ENCODE assay signal across 8 mouse cellular contexts in the genomic region with DNA sequence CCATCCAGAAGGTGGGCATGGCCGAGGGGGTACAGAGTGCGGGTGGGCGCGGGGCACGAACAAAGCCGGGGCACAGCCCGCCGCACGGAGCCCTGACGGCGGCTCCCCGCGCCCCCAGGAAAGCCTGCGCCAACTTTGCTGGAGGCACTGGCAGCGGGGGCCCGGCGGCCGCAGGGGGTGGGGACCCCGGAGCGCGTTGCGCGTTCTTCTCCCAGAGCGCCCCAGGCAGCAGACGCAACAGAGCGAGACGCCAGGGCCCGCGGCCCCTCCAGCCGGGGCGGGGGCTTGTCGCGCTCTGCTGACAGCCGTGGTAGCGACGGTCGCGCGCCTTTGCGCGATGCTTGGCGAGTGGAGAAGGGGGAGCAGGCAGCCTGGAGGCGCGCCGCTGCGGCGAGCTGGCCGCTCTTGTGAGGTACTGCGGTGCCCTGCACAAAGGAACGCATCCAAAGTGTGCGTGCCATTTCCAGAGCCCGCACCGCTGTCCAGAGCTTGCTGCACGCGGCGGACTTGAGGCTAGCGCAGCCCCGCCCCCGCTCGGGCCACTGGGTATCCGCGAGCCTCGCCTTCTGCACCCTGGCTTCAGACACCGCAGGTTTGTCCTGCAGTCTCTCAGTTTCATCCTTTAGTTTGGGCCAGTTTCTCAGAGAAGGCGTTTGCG. TPM values are rescaled to one million over a fixed set of nuclear protein-coding genes. Genes with fewer than 3 reads are reported as not detected.
DNase-seq lines count a peak whose midpoint lies in the region; ATAC-seq lines count a peak whose summit lies in the region.

No protein-coding gene starts in this region.

- DNase-seq in heart, adult 8-10 months (ENCODE audit: low spot score): no peak
- peak; percentile 52 for DNase-seq in cerebellum, adult 8-10 months
- peak; percentile 80 for DNase-seq in frontal cortex, postnatal 10 days (ENCODE audit: low spot score in 2 of 2)
- peak; percentile 80 for DNase-seq in limb, embryonic 10.5 days (ENCODE audit: low spot score)
- peak; percentile 96 for DNase-seq in midbrain, embryonic 11.5 days (ENCODE audit: low spot score, missing footprints)
- peak; percentile 44 to 54 for DNase-seq in spleen, adult 18-20 months

- peak overlapping the region; percentile 96 for H3K4me2 ChIP-seq in heart, embryonic 11.5 days
- H3K4me2 ChIP-seq in midbrain, embryonic 11.5 days: peak overlapping the region; percentile 81

- ATAC-seq in heart, embryonic 11.5 days (replicated peaks; ENCODE audit: insufficient number of reproducible peaks, low FRiP score, low TSS enrichment): peak; percentile 27; the same call in 1 of the 2 replicates
- ATAC-seq in inflammation-experienced regulatory T-cells, adult 6 months: peak; percentile 14
- peak; percentile 60 for ATAC-seq in midbrain, embryonic 11.5 days (ENCODE audit: low FRiP score)

- H3K9me3 ChIP-seq in heart, embryonic 11.5 days (replicated peaks; ENCODE audit: control insufficient read depth, low read length): no peaks in the 10 kb centered on the region
- H3K9me3 ChIP-seq in limb, embryonic 10.5 days (replicated peaks): no peaks in the 10 kb centered on the region
- no peaks in the 10 kb centered on the region for H3K9me3 ChIP-seq in midbrain, embryonic 11.5 days (ENCODE audit: control insufficient read depth, low read length)

- peak overlapping the region; percentile 74 for H3K27ac ChIP-seq in heart, embryonic 11.5 days (ENCODE audit: low read depth, low read length)
- H3K27ac ChIP-seq in limb, embryonic 10.5 days: peak overlapping the region; percentile 97
- peak overlapping the region; percentile 90 for H3K27ac ChIP-seq in midbrain, embryonic 11.5 days (ENCODE audit: low read depth, low read length)

- H3K27me3 ChIP-seq in heart, embryonic 11.5 days (ENCODE audit: control insufficient read depth, insufficient read depth, low read length): no peaks in the 10 kb centered on the region
- no peaks in the 10 kb centered on the region for H3K27me3 ChIP-seq in limb, embryonic 10.5 days (ENCODE audit: low read depth, poor library complexity, severe bottlenecking)
- no peaks in the 10 kb centered on the region for H3K27me3 ChIP-seq in midbrain, embryonic 11.5 days (ENCODE audit: control insufficient read depth, insufficient read depth, low read length)

- H3K4me1 ChIP-seq in heart, embryonic 11.5 days (ENCODE audit: control insufficient read depth, insufficient read depth, low read length): peaks cover 15% of the 10 kb centered on the region
- peaks cover 38% of the 10 kb centered on the region for H3K4me1 ChIP-seq in limb, embryonic 10.5 days
- H3K4me1 ChIP-seq in midbrain, embryonic 11.5 days (ENCODE audit: control insufficient read depth, insufficient read depth, low read length): peaks cover 20% of the 10 kb centered on the region

- WGBS in heart, embryonic 11.5 days (ENCODE audit: insufficient replicate concordance): under 1% methylated on average over 66 of the region's 66 CpGs
- WGBS in limb, embryonic 10.5 days: under 1% methylated on average over 64 of the region's 66 CpGs
- under 1% methylated on average over 50 of the region's 66 CpGs for WGBS in midbrain, embryonic 11.5 days

- peak overlapping the region; percentile 95 for H3K9ac ChIP-seq in heart, embryonic 11.5 days (ENCODE audit: low read depth, low read length)
- peak overlapping the region; percentile 80 for H3K9ac ChIP-seq in midbrain, embryonic 11.5 days (ENCODE audit: low read length)

- H3K4me3 ChIP-seq in heart, embryonic 11.5 days (ENCODE audit: low read depth, low read length): peak overlapping the region; percentile 72
- peak overlapping the region; percentile 73 for H3K4me3 ChIP-seq in limb, embryonic 10.5 days
- peak overlapping the region; percentile 98 for H3K4me3 ChIP-seq in midbrain, embryonic 11.5 days (ENCODE audit: low read depth, low read length)

- peaks cover 11% of the 10 kb centered on the region for H3K36me3 ChIP-seq in heart, embryonic 11.5 days (ENCODE audit: control insufficient read depth, insufficient read depth, low read length)
- H3K36me3 ChIP-seq in limb, embryonic 10.5 days: peaks cover 46% of the 10 kb centered on the region
- H3K36me3 ChIP-seq in midbrain, embryonic 11.5 days (ENCODE audit: control insufficient read depth, insufficient read depth, low read length): peaks cover 8% of the 10 kb centered on the region

RNA-seq across cellular contexts. Expression of a gene that starts 0.7 kb away (rescaled TPM):
- polyA plus RNA-seq in heart, embryonic 11.5 days (2014; fragmentation: Nextera tagmentation; extraction: Ambion mirVana): 2.3 and 4.8 TPM in 2 replicates
- total RNA-seq in heart, adult 8-10 months (2022): 1 to 10 TPM; 1.6 to 3.1 (median 2.4) TPM
- polyA plus RNA-seq in inflammation-experienced regulatory T-cells, adult 6 months (2017; shearing (Covaris generic)): 1 to 10 TPM; 1.4 to 2.4 (median 2.3) TPM
- polyA plus RNA-seq in limb, embryonic 10.5 days (2016; fragmentation: Nextera tagmentation; extraction: Ambion mirVana): 5.8 and 7.4 TPM in 2 replicates
- 14.6 and 17.8 TPM in 2 replicates for polyA plus RNA-seq in midbrain, embryonic 11.5 days (2014; fragmentation: Nextera tagmentation; extraction: Ambion mirVana)

RNA-seq across cellular contexts. Expression of a gene that starts 0.8 kb away (rescaled TPM):
- 495 and 521 TPM in 2 replicates for polyA plus RNA-seq in heart, embryonic 11.5 days (2014; fragmentation: Nextera tagmentation; extraction: Ambion mirVana)
- total RNA-seq in heart, adult 8-10 months (2022): 100 to 1,000 TPM; 140 to 162 (median 155) TPM
- polyA plus RNA-seq in inflammation-experienced regulatory T-cells, adult 6 months (2017; shearing (Covaris generic)): 100 to 1,000 TPM; 448 to 507 (median 458) TPM
- polyA plus RNA-seq in limb, embryonic 10.5 days (2016; fragmentation: Nextera tagmentation; extraction: Ambion mirVana): 868 and 947 TPM in 2 replicates
- polyA plus RNA-seq in midbrain, embryonic 11.5 days (2014; fragmentation: Nextera tagmentation; extraction: Ambion mirVana): 697 and 701 TPM in 2 replicates

RNA-seq across cellular contexts. Expression of a gene that starts 18.2 kb away (rescaled TPM):
- 3.9 and 4.3 TPM in 2 replicates for polyA plus RNA-seq in heart, embryonic 11.5 days (2014; fragmentation: Nextera tagmentation; extraction: Ambion mirVana)
- 10 to 100 TPM; 63.9 to 69.4 (median 67.0) TPM for total RNA-seq in heart, adult 8-10 months (2022)
- 1 to 10 TPM; 2.4 to 3.9 (median 2.5) TPM for polyA plus RNA-seq in inflammation-experienced regulatory T-cells, adult 6 months (2017; shearing (Covaris generic))
- 8.1 and 9.1 TPM in 2 replicates for polyA plus RNA-seq in limb, embryonic 10.5 days (2016; fragmentation: Nextera tagmentation; extraction: Ambion mirVana)
- 11.1 and 14.5 TPM in 2 replicates for polyA plus RNA-seq in midbrain, embryonic 11.5 days (2014; fragmentation: Nextera tagmentation; extraction: Ambion mirVana)

RNA-seq across cellular contexts. Expression of a gene that starts 27.4 kb away (rescaled TPM):
- polyA plus RNA-seq in heart, embryonic 11.5 days (2014; fragmentation: Nextera tagmentation; extraction: Ambion mirVana): 24.6 and 27.3 TPM in 2 replicates
- total RNA-seq in heart, adult 8-10 months (2022): 10 to 100 TPM; 29.1 to 34.0 (median 30.1) TPM
- 10 to 100 TPM; 28.5 to 51.3 (median 40.1) TPM for polyA plus RNA-seq in inflammation-experienced regulatory T-cells, adult 6 months (2017; shearing (Covaris generic))
- polyA plus RNA-seq in limb, embryonic 10.5 days (2016; fragmentation: Nextera tagmentation; extraction: Ambion mirVana): 32.1 and 33.1 TPM in 2 replicates
- 29.8 and 30.3 TPM in 2 replicates for polyA plus RNA-seq in midbrain, embryonic 11.5 days (2014; fragmentation: Nextera tagmentation; extraction: Ambion mirVana)
